Mouse (Mus musculus): ENCODE results near the gene Scand1. TPM values are rescaled to one million over a fixed set of nuclear protein-coding genes. Genes with fewer than 3 reads are reported as not detected.
A peak's percentile ranks its signal among the peaks of the same experiment; 100 is the strongest.

Gene Scand1
- polyA plus RNA-seq, 1 experiment from 2014 or later: 48.2 TPM

- Histone ChIP-seq H3K36me3 (ENCODE audit: control insufficient read depth, insufficient read depth) (peaks cover 4% of the 10 kb centered on the region; the same call in 1 of the 2 replicates), H3K27ac (ENCODE audit: low read length) (no peak overlapping the region), H3K4me2 (ENCODE audit: low read depth, low read length) (no peak overlapping the region), H3K9ac (ENCODE audit: low read length) (no peak overlapping the region), H3K27me3 (ENCODE audit: control insufficient read depth, insufficient read depth, low read length) (no peaks in the 10 kb centered on the region), H3K4me1 (ENCODE audit: control insufficient read depth, insufficient read depth, low read length) (peaks cover 11% of the 10 kb centered on the region), H3K9me3 (replicated peaks; ENCODE audit: control insufficient read depth, low read length) (no peaks in the 10 kb centered on the region), H3K4me3 (ENCODE audit: low read length) (no peak overlapping the region)
- WGBS: 56% methylated on average over 4 of the region's 4 CpGs
- ATAC-seq (replicated peaks; ENCODE audit: extremely low read depth, insufficient read depth, low FRiP score): no peak; the same call in 1 of the 2 replicates
These were observed 31.3 kb downstream of the Scand1 start for GRCm38 (mm10) chr2:156281227-156281626.

- no peaks in the 10 kb centered on the region for H3K9me3 ChIP-seq (replicated peaks; ENCODE audit: control insufficient read depth, low read length)
- H3K36me3 ChIP-seq (ENCODE audit: control insufficient read depth, insufficient read depth): peaks cover 13% of the 10 kb centered on the region
- H3K4me3 ChIP-seq (ENCODE audit: low read length): no peak overlapping the region
- H3K9ac ChIP-seq (ENCODE audit: low read length): peak overlapping the region; percentile 3; the same call in 1 of the 2 replicates
- peak overlapping the region; percentile 56 for H3K27ac ChIP-seq (ENCODE audit: low read length)
- no peaks in the 10 kb centered on the region for H3K27me3 ChIP-seq (ENCODE audit: control insufficient read depth, insufficient read depth, low read length)
- ATAC-seq (replicated peaks; ENCODE audit: extremely low read depth, insufficient read depth, low FRiP score): peak; percentile 83
- H3K4me1 ChIP-seq (ENCODE audit: control insufficient read depth, insufficient read depth, low read length): peaks cover 11% of the 10 kb centered on the region
- 19% methylated on average over 4 of the region's 4 CpGs for WGBS
- H3K4me2 ChIP-seq (ENCODE audit: low read depth, low read length): no peak overlapping the region; the same call in 1 of the 2 replicates
These were observed 34.1 kb downstream of the Scand1 start for GRCm38 (mm10) chr2:156278226-156279017.

- H3K9ac ChIP-seq (ENCODE audit: low read length): no peak overlapping the region
- WGBS: 75% methylated on average over 6 of the region's 6 CpGs
These were observed 40.0 kb downstream of the Scand1 start for GRCm38 (mm10) chr2:156272553-156272952.

GRCm38 (mm10) chr2:156267636-156268035 lies 44.9 kb downstream of the Scand1 start:
- no peak overlapping the region for H3K4me2 ChIP-seq (ENCODE audit: low read depth, low read length)
- 91% methylated on average over 9 of the region's 9 CpGs for WGBS
- H3K4me1 ChIP-seq (ENCODE audit: control insufficient read depth, insufficient read depth, low read length): no peaks in the 10 kb centered on the region
- H3K9ac ChIP-seq (ENCODE audit: low read length): no peak overlapping the region
- H3K4me3 ChIP-seq (ENCODE audit: low read length): no peak overlapping the region
- H3K9me3 ChIP-seq (replicated peaks; ENCODE audit: control insufficient read depth, low read length): no peaks in the 10 kb centered on the region
- no peak overlapping the region for H3K27ac ChIP-seq (ENCODE audit: low read length)
- 0 out of 2 replicates have a peak, but pooled peaks cover 2% of the 10 kb centered on the region for H3K36me3 ChIP-seq (ENCODE audit: control insufficient read depth, insufficient read depth)
- no peak for ATAC-seq (replicated peaks; ENCODE audit: extremely low read depth, insufficient read depth, low FRiP score)
- no peaks in the 10 kb centered on the region for H3K27me3 ChIP-seq (ENCODE audit: control insufficient read depth, insufficient read depth, low read length)

More at GRCm38 (mm10) chr2:156272553-156272952, 40.0 kb downstream of the Scand1 start:
- ATAC-seq (replicated peaks; ENCODE audit: extremely low read depth, insufficient read depth, low FRiP score): no peak
- no peaks in the 10 kb centered on the region for H3K4me1 ChIP-seq (ENCODE audit: control insufficient read depth, insufficient read depth, low read length)
- peaks cover 14% of the 10 kb centered on the region for H3K36me3 ChIP-seq (ENCODE audit: control insufficient read depth, insufficient read depth)
- H3K4me2 ChIP-seq (ENCODE audit: low read depth, low read length): no peak overlapping the region
- no peak overlapping the region for H3K27ac ChIP-seq (ENCODE audit: low read length)
- H3K27me3 ChIP-seq (ENCODE audit: control insufficient read depth, insufficient read depth, low read length): no peaks in the 10 kb centered on the region
- no peak overlapping the region for H3K4me3 ChIP-seq (ENCODE audit: low read length)
- no peaks in the 10 kb centered on the region for H3K9me3 ChIP-seq (replicated peaks; ENCODE audit: control insufficient read depth, low read length)

- Histone ChIP-seq H3K9me3 (replicated peaks; ENCODE audit: control insufficient read depth, low read length) (no peaks in the 10 kb centered on the region), H3K27ac (ENCODE audit: low read length) (no peak overlapping the region), H3K4me3 (ENCODE audit: low read length) (no peak overlapping the region), H3K9ac (ENCODE audit: low read length) (no peak overlapping the region), H3K27me3 (ENCODE audit: control insufficient read depth, insufficient read depth, low read length) (no peaks in the 10 kb centered on the region), H3K4me2 (ENCODE audit: low read depth, low read length) (no peak overlapping the region), H3K36me3 (ENCODE audit: control insufficient read depth, insufficient read depth) (peaks cover 17% of the 10 kb centered on the region), H3K4me1 (ENCODE audit: control insufficient read depth, insufficient read depth, low read length) (peaks cover 8% of the 10 kb centered on the region)
- 81% methylated on average over 4 of the region's 4 CpGs for WGBS
- no peak for ATAC-seq (replicated peaks; ENCODE audit: extremely low read depth, insufficient read depth, low FRiP score)
These were observed 49.2 kb downstream of the Scand1 start for GRCm38 (mm10) chr2:156263204-156263893.

Small RNA genes within 50 kb of the gene (microRNA-seq; reads per million reads assigned to microRNA genes)
- gene Gm22759: not detected

Other genes with a start within 250 kb of the Scand1 start
- gene Spag4, start 247.5 kb downstream of the Scand1 start, polyA plus RNA-seq (2015; fragmentation: Nextera tagmentation; extraction: Ambion mirVana): 1.4 and 1.6 TPM in 2 replicates
- 27.9 and 29.2 TPM in 2 replicates for gene Cpne1, start 200.7 kb downstream of the Scand1 start, polyA plus RNA-seq (2015; fragmentation: Nextera tagmentation; extraction: Ambion mirVana)
- gene Rbm12, start 200.7 kb downstream of the Scand1 start, polyA plus RNA-seq (2015; fragmentation: Nextera tagmentation; extraction: Ambion mirVana): 17.7 and 20.7 TPM in 2 replicates
- gene Gm28036, start 185.6 kb downstream of the Scand1 start, polyA plus RNA-seq (2015; fragmentation: Nextera tagmentation; extraction: Ambion mirVana): 10.8 and 14.1 TPM in 2 replicates
- 338 and 361 TPM in 2 replicates for gene Romo1, start 168.7 kb downstream of the Scand1 start, polyA plus RNA-seq (2015; fragmentation: Nextera tagmentation; extraction: Ambion mirVana)
- gene Nfs1, start 168.5 kb downstream of the Scand1 start, polyA plus RNA-seq (2015; fragmentation: Nextera tagmentation; extraction: Ambion mirVana): 70.3 and 75.0 TPM in 2 replicates
- 355 and 375 TPM in 2 replicates for gene Rbm39, start 132.5 kb downstream of the Scand1 start, polyA plus RNA-seq (2015; fragmentation: Nextera tagmentation; extraction: Ambion mirVana)
- 43.0 and 46.5 TPM in 2 replicates for gene Phf20, start 116.2 kb downstream of the Scand1 start, polyA plus RNA-seq (2015; fragmentation: Nextera tagmentation; extraction: Ambion mirVana)
- 2.2 and 2.7 TPM in 2 replicates for gene Cnbd2, start 405 bp downstream of the Scand1 start, polyA plus RNA-seq (2015; fragmentation: Nextera tagmentation; extraction: Ambion mirVana)
- gene Epb41l1, start 108.2 kb upstream of the Scand1 start, polyA plus RNA-seq (2015; fragmentation: Nextera tagmentation; extraction: Ambion mirVana): 0.76 and 0.94 TPM in 2 replicates
- 22.0 and 24.0 TPM in 2 replicates for gene Aar2, start 234.9 kb upstream of the Scand1 start, polyA plus RNA-seq (2015; fragmentation: Nextera tagmentation; extraction: Ambion mirVana)